Mouse (Mus musculus) MEL (cell line): ENCODE measurements around the gene Tbc1d16.

ENCODE experiments used
- BHLHE40 ChIP-seq: IDR thresholded peaks from 2 replicates; pipeline ENCODE4 v1.6.1; 2012; ENCODE audit warnings: low read depth, mild to moderate bottlenecking, inconsistent platforms, low read length, improper control_type of control experiment, borderline replicate concordance
- CTCF ChIP-seq, 3 experiments: IDR thresholded peaks in 2 of 3; conservative IDR thresholded peaks in 1 of 3; 2 replicates each; pipeline ENCODE4 v1.5.1; 2011 to 2012; ENCODE audit warnings: low read length in 3 of 3, low read depth in 2 of 3, mild to moderate bottlenecking in 2 of 3, improper control_type of control experiment in 1 of 3, inconsistent platforms in 1 of 3, mixed read lengths in 1 of 3, moderate library complexity in 1 of 3; ENCODE audit not compliant: control insufficient read depth in 1 of 3, insufficient read depth in 1 of 3, poor library complexity in 1 of 3, severe bottlenecking in 1 of 3
- E2F4 ChIP-seq: IDR thresholded peaks from 2 replicates; pipeline ENCODE4 v1.6.1; 2011; ENCODE audit warnings: low read depth, low read length, improper control_type of control experiment, borderline replicate concordance
- ELF1 ChIP-seq: IDR thresholded peaks from 2 replicates; pipeline ENCODE4 v1.6.1; 2014; ENCODE audit warnings: low read depth, mild to moderate bottlenecking, inconsistent platforms, low read length, improper control_type of control experiment, moderate library complexity
- EP300 ChIP-seq, 2 experiments: IDR thresholded peaks; 2 replicates each; pipeline ENCODE4 v1.6.1; 2011; ENCODE audit warnings: improper control_type of control experiment in 2 of 2, low read length in 2 of 2, low read depth in 1 of 2, mild to moderate bottlenecking in 1 of 2
- GABPA ChIP-seq: IDR thresholded peaks from 2 replicates; pipeline ENCODE4 v1.6.1; 2012; ENCODE audit warnings: low read depth, mild to moderate bottlenecking, inconsistent platforms, low read length, improper control_type of control experiment, moderate library complexity
- MAFK ChIP-seq: IDR thresholded peaks from 2 replicates; pipeline ENCODE4 v1.6.1; 2011; ENCODE audit warnings: low read depth, mild to moderate bottlenecking, low read length, improper control_type of control experiment, borderline replicate concordance
- MYC ChIP-seq: IDR thresholded peaks from 2 replicates; pipeline ENCODE4 v1.6.1; 2011; ENCODE audit warnings: low read depth, mild to moderate bottlenecking, low read length, improper control_type of control experiment, moderate library complexity
- POLR2A ChIP-seq, 2 experiments: IDR thresholded peaks; 2 replicates each; pipeline ENCODE4 v1.6.1; 2011 to 2012; ENCODE audit warnings: low read length in 2 of 2, mild to moderate bottlenecking in 2 of 2, control low read depth in 1 of 2, improper control_type of control experiment in 1 of 2, low read depth in 1 of 2, moderate library complexity in 1 of 2; ENCODE audit not compliant: control insufficient read depth in 1 of 2, insufficient read depth in 1 of 2, poor library complexity in 1 of 2
- POLR2AphosphoS2 ChIP-seq: IDR thresholded peaks from 2 replicates; pipeline ENCODE4 v1.6.1; 2011; ENCODE audit warnings: low read length, improper control_type of control experiment
- RAD21 ChIP-seq: IDR thresholded peaks from 2 replicates; pipeline ENCODE4 v1.6.1; 2011; ENCODE audit warnings: mild to moderate bottlenecking, low read depth, low read length, improper control_type of control experiment
- TCF12 ChIP-seq: IDR thresholded peaks from 2 replicates; pipeline ENCODE4 v1.6.1; 2014; ENCODE audit warnings: low read depth, mild to moderate bottlenecking, inconsistent platforms, low read length, improper control_type of control experiment, moderate library complexity
- USF2 ChIP-seq, 2 experiments: IDR thresholded peaks; 2 replicates each; pipeline ENCODE4 v1.6.1; 2011 to 2012; ENCODE audit warnings: improper control_type of control experiment in 2 of 2, low read length in 2 of 2, borderline replicate concordance in 1 of 2, inconsistent platforms in 1 of 2, low read depth in 1 of 2, mild to moderate bottlenecking in 1 of 2; ENCODE audit not compliant: insufficient read depth in 1 of 2

- no peak for TF ChIP-seq MYC
- TF ChIP-seq CTCF (IDR thresholded peaks at IDR 0.05 in 2 of 3, conservative IDR thresholded peaks at IDR 0.05 in 1 of 3; ENCODE audit: control insufficient read depth in 1 of 3, insufficient read depth in 1 of 3, low read depth in 2 of 3, low read length in 3 of 3, poor library complexity in 1 of 3, severe bottlenecking in 1 of 3): no peak
- no peak for TF ChIP-seq POLR2A (IDR thresholded peaks at IDR 0.05; ENCODE audit: control insufficient read depth in 1 of 2, insufficient read depth in 1 of 2, low read depth in 1 of 2, low read length in 2 of 2, poor library complexity in 1 of 2)
- TF ChIP-seq E2F4: no peak
- no peak for TF ChIP-seq MAFK
- no peak for TF ChIP-seq EP300 (IDR thresholded peaks at IDR 0.05; ENCODE audit: low read depth in 1 of 2, low read length in 2 of 2)
- TF ChIP-seq BHLHE40: no peak
- TF ChIP-seq RAD21: no peak
- no peak for TF ChIP-seq GABPA
- no peak for TF ChIP-seq USF2 (IDR thresholded peaks at IDR 0.05; ENCODE audit: borderline replicate concordance in 1 of 2, insufficient read depth in 1 of 2, low read depth in 1 of 2, low read length in 2 of 2)
- no peak for TF ChIP-seq TCF12
- TF ChIP-seq POLR2AphosphoS2: no peak
- no peak for TF ChIP-seq ELF1
Observed at GRCm38 (mm10) chr11:119191606-119192081, 36.7 kb downstream of the Tbc1d16 start.
